ENCODE assay signal across 12 mouse cellular contexts in the genomic region with DNA sequence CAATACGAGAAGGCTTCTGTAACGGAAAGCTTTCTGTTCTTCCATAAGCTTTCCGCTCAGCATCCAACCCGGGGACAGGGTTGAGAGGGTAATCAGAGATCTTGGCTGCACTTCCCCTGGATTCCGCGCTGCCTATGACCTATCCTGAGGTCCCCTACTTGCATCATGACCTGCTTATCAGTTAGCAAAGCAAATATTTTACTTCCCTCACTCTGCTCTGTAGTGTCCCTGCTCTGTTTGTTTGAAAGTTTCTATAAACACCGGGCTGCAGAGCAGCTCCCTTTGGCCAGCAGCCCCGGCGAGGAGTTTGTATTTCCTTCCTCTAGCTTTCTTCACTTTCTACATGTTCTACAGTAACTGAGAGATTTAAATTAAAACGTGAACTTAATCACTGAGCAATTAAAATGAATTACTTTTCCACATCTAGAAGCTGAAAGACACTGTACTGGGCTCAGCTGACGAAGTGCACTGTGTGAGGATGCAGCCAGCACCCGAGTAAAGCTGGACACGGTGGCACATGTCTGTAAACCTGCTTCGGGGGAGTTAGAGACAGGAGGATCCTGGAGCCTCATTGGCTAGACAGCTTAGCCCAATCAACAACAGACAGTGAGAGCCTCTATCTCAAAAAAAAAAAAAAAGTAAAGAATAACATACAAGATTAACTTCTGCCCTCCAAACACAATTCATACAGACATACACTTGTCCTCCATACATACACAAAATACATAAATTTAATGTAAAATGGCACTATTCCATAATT. TPM values are rescaled to one million over a fixed set of nuclear protein-coding genes. Genes with fewer than 3 reads are reported as not detected.
DNase-seq lines count a peak whose midpoint lies in the region; ATAC-seq and TF ChIP-seq lines count a peak whose summit lies in the region.
"Had no signal": no experiment of that assay in that cellular context is flagged by ENCODE, and none has a peak within 500 bp of the region (broad histone marks: within the 10 kb centered on the region; RNA-seq: fewer than 3 reads in every experiment).

No protein-coding gene starts in this region.

- peak; percentile 29 for DNase-seq in embryo, embryonic 10 days (ENCODE audit: low spot score)
- no peak for DNase-seq in embryo, embryonic 9.5 days (ENCODE audit: extremely low spot score)
- DNase-seq in liver: peak; percentile 45
- DNase-seq in lung, postnatal 10 days: peak; percentile 65
- no peak for DNase-seq in layer of hippocampus, adult 11-12 months (ENCODE audit: low spot score)
- no peak for DNase-seq in frontal cortex, postnatal 14 days (ENCODE audit: low spot score in 2 of 2)
- DNase-seq in layer of hippocampus, adult 2 months (ENCODE audit: low spot score in 2 of 2): no peak
- DNase-seq: adrenal gland, postnatal 36 days; cerebellum, postnatal 14 days; gastrocnemius, postnatal 25 days; midbrain, embryonic 14.5 days had no signal

- ATAC-seq in common myeloid progenitor, adult 5-6 weeks (replicated peaks; ENCODE audit: low read depth, poor library complexity, severe bottlenecking): 0 out of 2 replicates have a peak, but pooled peaks have one; percentile 25

- H3K4me3 ChIP-seq in layer of hippocampus, adult 2 months: no peak overlapping the region

- no peak overlapping the region for H3K27ac ChIP-seq in layer of hippocampus, adult 2 months

- no peak for TF ChIP-seq CTCF in layer of hippocampus, adult 2 months (conservative IDR thresholded peaks at IDR 0.05)

RNA-seq across cellular contexts. Expression of a gene that starts 43.7 kb away (rescaled TPM):
- total RNA-seq in common myeloid progenitor, adult 5-6 weeks (2017): 0.15 and 0.32 TPM in 2 replicates
- total RNA-seq in layer of hippocampus, adult 2 months (2021): 10 to 100 TPM; 18.9 to 20.9 TPM

Comparison
In these comparisons a context has a peak if more than half of its experiments do, and no peak if none do; other contexts are left out.
1. DNase-seq: peak in embryo, embryonic 10 days (single experiment), liver (single experiment) and lung, postnatal 10 days (single experiment); none in embryo, embryonic 9.5 days (single experiment), layer of hippocampus, adult 11-12 months (single experiment), frontal cortex, postnatal 14 days (0 of 2) and layer of hippocampus, adult 2 months (0 of 2).
2. RNA of a gene that starts 43.7 kb away (total RNA-seq): 18.9 to 20.9 TPM in layer of hippocampus, adult 2 months; 0.15 to 0.32 TPM in common myeloid progenitor, adult 5-6 weeks; every median in the first group is over 10 times any median in the second.